Mouse (Mus musculus): ENCODE results near the gene Epha8.

The Epha8 gene

DNA sequence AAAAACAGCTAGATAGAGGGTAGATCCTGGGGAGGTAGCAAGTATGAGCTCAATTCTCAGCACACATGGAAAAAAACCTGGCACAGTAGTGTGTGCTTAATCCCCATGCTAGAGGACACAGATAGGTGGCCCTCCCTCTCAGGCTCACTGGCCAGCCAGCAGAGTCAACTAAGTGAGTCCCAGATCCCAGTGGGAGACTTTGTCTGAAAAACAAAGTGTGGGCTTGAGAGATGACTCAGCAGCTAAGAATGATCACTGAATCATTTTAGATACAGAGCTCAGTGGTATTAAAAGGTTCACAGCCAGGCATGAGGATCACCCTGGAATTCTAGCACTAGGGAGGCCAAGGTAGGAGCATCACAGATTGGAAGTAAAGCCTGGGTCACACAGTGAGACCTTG, 48.8 kb downstream of the Epha8 start:
- no peak for DNase-seq (ENCODE audit: low read depth, low spot score)

DNA sequence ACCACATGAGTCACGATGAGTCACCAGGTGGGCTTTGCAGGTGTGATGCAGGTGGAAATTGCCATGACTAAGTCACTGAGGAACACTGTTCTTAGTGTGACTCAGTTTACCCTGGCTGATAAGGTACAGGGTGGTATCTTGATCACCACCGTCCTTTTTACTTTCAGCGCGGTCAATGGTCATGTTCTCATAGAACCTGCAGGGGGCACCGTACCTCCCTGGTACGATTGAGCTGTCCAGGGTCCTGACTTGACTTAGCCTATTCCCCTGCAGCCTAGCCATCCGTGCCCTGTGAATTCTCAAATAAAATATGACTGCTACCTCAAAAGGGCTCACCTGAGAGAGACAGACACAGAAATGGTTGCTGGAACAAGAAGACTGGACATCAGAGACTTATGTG, 49.6 kb downstream of the Epha8 start:
- no peak for DNase-seq (ENCODE audit: low read depth, low spot score)

DNA sequence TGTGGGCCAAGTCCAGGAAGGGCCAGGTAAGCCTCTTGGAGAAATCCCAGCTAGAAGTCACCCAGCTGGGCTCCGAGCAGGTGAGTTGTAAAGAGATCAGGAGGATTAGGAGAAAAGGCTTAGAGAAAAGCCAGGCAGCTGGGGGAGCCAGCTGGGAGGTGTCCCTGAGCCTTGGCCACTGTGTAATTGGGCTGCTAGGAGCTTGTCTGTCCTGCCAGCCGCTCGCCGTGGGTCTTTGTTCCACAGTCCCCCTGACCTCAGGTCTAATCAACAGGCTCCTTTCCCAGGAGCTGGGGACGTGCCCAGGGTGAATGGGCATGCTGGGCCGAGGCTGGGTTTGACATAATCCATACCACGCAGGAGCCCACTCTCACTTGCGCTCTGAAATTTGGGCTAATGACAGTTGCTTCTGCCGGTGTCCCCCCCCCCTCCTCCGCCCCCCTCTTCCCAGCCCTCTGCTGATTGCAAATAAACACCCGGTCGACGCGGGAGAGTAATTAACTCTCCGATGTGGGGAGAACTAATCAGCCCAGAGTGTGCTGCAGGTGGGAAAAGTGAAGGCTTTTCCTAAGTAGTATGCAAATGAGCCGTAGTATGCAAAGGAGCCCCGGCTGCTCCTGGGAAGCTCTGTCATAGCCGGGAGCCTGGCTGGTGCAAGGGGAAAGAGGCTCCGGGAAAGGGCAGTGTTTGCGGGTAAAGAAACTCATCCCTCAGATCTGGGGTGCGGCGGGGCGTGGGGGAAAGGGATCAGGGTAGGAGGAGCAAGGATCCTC, 51.7 kb downstream of the Epha8 start:
- DNase-seq (ENCODE audit: low read depth, low spot score): no peak

DNA sequence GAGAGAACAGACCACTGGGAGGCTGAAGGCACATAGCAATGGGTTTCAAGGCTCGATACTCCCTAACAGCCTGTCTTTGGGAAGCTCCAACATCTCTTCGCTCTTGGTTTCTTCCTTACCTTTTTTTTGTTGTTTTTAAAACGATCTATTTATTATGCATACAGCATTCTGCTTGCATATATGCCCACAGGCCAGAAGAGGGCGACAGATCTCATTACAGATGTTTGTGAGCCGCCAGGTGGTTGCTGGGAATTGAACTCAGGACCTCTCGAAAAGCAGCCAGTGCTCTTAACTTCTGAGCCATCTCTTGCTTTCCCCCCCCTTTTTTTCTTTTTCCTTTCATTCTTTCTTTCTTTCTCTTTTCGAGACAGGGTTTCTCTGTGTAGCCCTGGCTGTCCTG, 57.5 kb downstream of the Epha8 start:
- DNase-seq (ENCODE audit: low read depth, low spot score): no peak

DNA sequence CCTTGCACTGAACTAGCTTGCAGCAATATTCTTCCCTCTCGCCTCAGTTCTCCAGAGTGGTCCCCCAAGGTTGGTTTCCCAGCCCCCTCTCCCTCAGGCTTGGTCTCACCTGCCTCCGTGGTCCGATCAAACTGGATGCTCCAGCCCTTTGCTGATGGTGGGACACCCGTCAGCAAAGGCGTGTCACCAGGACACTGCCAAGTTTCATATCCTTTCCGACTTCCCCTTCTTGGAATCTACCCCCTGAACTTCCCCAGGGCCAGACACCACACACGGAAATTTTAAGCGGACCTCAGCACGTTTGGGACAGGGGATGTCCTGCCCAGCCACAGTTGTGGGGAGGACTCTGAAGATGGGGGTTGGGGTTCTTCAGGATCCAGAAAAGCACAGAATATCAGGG, 58.0 kb downstream of the Epha8 start, which contains the start of gene C1qa:
Gene C1qa (minus strand): TSS at position 167 of the 400 bp plus-strand sequence.
- no peak for DNase-seq (ENCODE audit: low read depth, low spot score)

DNA sequence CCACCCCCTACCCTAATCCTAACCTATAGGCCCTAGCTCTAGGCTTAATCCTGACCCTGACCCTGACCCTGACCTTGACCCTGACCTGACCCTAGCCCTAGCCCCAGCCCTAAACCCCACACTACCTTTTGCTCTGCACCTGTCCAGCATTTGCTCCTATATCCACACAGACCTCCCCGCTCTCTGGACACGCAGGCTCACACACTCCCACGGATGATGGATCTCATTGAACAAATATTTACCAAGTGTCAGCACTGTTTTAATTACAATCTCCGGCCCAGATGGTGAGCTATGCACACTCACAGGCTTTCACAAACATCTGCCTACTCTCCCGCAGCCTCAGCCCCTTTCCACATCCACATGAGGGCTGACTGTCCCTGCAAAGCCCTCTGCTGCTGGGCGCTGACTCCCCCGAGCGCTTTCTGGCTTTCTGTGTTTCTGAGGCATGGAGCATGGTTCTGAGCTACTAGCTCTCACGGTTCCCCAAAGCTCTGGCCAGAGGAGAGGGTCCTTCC, 58.5 kb downstream of the Epha8 start:
- DNase-seq (ENCODE audit: low read depth, low spot score): no peak

DNA sequence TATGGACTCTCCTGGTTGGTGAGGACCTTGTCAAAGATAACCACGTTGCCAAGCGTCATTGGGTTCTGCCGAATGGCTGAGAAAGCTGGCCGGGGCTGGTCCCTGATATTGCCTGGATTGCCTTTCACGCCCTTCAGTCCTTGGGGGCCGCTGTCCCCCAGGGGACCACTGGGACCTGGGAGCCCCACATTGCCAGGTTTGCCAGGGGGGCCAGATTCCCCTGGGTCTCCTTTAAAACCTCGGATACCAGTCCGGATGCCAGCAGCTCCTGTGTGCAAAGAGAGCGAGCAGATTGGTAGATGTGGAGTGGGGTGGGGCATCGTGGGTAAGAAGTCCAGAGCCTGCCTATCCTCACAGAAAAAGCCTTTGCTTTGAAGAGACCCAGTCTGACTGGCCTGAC, 60.2 kb downstream of the Epha8 start:
- DNase-seq (ENCODE audit: low read depth, low spot score): no peak

DNA sequence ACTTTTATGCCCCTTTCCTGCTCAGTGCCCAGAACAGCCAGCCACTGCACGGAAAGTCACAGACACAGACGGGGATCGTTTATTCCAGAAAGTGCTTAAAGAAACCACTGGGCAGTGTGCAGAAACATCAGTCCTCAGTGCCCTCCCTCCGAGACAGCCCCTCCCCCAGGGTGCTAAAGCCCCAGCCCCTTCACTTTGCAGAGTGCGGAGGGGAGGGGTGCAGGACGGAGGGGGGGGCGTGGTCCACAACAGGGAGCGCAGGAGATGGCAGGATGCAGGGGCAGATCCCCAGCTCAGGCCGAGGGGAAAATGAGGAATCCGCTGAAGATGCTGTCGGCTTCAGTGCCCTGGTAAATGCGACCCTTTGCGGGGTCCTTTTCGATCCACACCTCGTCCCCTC, 60.8 kb downstream of the Epha8 start:
- no peak for DNase-seq (ENCODE audit: low read depth, low spot score)

DNA sequence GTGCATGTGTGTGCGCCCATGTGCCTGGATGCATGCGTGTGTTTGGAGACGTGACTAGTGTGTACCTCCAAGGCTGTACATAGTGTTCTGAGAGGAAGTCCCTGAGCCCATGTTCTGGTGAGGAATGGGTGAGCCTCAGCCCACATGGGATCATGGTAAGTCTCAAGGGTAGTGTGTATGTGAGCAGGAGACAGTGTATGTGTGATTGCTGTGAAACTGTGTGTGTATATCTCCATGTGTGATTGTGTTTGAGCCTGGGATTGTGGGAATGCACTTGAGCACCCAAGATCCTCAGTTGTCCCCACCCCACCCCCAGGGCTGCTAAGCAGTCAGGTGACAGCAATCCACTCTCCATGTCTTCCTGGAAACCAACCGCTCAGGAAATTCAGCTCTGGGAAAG, 61.8 kb downstream of the Epha8 start:
- no peak for DNase-seq (ENCODE audit: low read depth, low spot score)

DNA sequence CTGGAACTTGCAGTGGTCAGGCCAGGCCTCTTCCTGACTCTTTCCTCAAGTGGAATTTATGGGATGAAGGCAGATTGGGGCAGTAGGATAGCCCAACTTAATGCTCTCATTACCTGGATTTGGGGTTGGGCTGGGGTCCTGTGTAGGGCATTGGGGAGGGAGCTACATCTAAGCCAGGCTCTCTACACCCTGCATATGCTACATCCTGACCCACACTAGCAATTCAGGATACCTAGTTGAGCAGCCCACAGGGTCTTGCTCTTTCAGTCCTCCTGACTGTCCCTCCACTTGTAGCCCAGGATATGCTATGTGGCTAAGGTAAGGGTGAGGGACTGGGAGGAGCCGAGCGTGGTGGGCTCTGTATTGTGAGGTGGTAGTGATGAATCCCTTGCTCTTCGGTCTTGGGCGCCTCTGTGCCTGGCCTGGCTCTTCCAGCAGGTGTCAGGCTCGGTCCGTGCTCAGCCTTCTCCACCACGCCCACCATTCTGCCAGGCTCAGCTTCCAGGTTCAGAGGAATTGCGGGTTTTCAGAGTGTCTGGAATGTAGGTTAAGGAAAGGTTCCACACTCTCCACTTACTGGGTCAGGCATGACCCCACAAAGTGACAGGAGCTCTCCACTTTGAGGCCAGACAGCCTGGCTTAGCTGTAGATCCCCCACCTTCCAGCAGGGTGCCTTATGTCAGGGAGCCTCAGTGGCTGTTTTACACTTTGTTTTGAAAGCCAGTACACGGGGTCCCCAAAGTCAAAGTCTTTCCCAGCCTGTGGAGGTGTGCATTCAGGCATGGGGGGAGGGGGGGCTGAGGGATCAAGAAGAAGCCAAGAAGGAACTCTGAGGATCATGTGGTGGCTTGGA, 62.7 kb downstream of the Epha8 start:
- DNase-seq (ENCODE audit: low read depth, low spot score): no peak

DNA sequence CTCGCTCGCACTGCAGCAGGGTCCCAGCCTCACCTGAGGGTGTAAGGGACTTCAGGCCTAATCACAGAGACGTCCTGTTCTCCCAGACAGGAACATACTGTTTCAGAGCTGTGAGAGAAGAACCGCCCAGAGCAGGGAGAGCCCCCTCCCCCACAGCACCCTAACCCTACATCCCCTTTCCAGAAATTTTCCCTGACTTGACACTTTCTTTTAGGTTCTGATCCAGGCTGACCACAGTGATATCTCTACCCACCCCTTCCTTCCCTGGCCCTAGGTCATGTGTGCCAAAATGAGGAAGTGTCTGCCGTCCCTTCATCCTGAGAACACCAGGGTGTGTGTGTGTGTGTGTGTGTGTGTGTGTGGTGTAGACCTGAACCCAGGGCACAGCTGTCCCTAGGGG, 63.8 kb downstream of the Epha8 start, which contains the start of gene C1qc:
Gene C1qc (minus strand): TSS at position 255 of the 400 bp plus-strand sequence.
- no peak for DNase-seq (ENCODE audit: low read depth, low spot score)

DNA sequence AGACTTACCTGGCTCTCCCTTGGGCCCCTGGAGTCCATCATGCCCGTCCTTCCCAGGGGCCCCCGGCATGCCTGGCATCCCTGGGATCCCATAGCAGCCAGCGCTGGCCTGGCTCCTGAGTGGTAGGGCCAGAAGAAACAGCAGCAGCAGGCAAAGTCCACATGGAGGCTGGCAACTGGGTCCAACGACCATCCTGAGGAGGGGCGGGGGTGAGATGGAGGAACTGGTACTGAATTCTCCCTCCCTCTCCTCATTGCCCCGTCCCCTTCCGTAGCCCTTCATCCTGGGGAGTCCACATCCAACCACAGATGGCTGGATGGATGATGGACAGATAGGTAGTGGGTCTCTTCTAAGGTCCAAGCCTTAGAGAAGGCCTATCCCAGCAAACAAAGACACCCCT, 64.2 kb downstream of the Epha8 start:
- DNase-seq (ENCODE audit: low read depth, low spot score): no peak

DNA sequence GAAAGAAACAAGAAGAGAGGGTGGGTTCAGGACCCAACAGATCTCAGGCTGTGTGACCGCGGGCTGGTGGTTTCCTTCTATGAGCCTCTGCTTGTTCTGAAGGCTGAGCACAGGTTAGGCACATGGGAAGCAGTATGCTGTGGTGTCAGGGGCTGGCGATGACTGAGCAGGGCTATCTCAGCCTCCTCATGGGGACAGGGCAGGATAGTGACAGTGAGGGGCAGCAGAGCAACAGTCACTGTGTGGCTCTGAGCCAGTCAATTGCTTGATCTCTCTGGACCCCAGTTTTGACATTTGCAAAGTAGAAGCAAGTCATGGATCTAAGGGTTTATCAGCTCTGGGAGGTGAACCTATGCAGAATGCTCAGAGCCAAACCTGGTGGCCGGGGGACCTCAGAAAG, 65.5 kb downstream of the Epha8 start:
- no peak for DNase-seq (ENCODE audit: low read depth, low spot score)

DNA sequence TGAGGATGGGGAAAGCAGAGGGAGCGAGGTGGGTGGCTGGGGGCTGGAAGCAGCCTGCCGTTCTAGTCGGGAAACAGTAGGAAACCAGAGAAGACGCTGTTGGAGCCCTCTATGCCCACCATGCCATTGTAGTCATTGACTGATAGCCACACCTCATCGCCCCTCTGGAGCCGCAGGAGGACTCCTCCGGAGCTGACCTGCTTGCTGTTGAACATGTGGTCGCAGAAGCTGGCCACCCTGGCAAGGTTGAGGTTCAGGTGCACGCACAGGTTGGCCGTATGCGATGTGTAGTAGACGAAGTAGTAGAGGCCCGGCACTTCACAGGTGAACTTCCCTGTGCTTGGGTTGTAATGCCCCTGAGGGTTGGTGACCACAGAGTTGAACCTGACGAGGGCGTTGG, 66.6 kb downstream of the Epha8 start:
- DNase-seq (ENCODE audit: low read depth, low spot score): no peak

DNA sequence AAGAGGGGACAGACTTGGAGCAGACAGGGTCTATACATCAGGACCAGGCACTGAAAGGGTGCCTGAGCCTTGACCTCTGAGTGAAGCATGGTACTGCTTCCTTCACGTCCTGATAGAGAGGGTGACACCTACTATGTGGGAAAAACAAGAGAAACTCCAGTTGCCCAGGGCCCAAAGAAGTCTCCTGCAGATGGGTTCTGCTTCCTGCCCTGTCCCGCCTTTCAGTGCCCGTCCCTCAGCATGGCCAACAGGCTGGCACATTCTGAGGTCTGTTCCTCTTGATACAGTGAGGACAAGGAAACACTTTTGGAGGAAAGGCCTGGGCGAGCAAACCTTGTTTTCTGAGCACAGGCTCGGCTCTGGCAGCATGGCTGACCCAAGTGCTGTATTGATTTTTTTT, 68.9 kb downstream of the Epha8 start:
- no peak for DNase-seq (ENCODE audit: low read depth, low spot score)

DNA sequence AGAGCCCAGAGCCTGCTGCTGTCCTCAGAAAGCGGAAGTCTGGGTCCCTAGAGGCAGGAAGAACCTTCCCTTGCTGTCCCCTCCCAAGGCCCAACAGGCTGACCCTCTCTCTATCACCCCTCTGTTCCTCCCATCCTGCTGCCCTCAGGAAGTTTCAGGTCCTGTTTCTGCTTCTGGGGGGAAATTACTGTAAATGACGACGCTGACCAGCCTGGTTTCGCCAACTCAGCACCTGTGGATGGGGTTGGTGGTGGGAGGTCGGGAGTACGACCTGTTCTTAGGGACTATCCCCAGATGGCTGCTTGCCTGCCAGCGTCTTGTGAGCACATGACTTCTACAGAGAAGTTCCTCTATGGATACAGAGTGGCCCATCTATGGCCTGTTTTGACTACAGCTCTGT, 70.5 kb downstream of the Epha8 start, which contains the start of gene C1qb:
Gene C1qb (minus strand): TSS at position 87 of the 400 bp plus-strand sequence.
- DNase-seq (ENCODE audit: low read depth, low spot score): no peak

Measured in brain, embryonic 18.5 days (tissue).